Mouse (Mus musculus): ENCODE measurements around the gene Mrps11. TPM values are rescaled to one million over a fixed set of nuclear protein-coding genes. Genes with fewer than 3 reads are reported as not detected.
A peak's percentile ranks its signal among the peaks of the same experiment; 100 is the strongest.

The Mrps11 gene
- polyA plus RNA-seq, 1 experiment from 2014 or later: 27.2 TPM

DNA sequence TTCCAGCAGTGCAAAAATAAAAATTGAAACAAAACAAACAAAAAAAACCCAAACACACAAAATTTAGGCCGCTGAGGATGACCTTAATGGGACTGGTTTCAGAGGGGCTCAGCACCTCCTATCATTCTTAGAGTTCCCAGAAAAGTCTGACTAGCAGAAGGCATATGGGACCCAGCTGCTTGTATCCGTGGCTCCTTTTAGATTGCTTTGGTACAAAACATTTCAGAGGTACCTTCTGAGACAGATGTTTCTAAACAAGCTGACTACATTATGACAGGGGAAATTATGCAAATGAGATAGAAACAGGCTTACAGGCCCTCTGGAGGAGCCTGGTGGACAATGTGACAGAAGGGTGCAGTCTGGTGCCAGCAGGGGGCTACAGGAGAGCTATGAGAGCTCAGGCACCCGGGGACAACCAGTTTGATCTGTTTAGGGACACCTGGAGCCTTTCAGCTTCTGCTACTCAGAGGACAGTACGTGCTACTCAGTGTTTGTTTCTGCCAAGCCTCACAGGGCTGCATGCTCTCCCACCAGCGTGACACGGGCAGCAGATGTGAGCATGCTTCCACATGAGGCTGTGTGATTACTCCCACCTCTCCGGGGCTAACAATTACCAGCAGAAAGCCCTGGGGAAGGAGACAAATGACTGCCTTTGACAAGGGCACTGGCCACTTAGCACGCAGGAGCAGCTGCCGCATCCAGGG, 43.9 kb downstream of the Mrps11 start:
- H3K9ac ChIP-seq (replicated peaks): no peak overlapping the region
- no peak overlapping the region for H3K4me3 ChIP-seq (ENCODE audit: low read depth, low read length)
- TF ChIP-seq EP300 (IDR thresholded peaks at IDR 0.05; ENCODE audit: low read depth): no peak
- TF ChIP-seq CTCF (IDR thresholded peaks at IDR 0.05; ENCODE audit: low read depth): peak; percentile 33
- peaks cover 20% of the 10 kb centered on the region for H3K36me3 ChIP-seq (replicated peaks; ENCODE audit: insufficient read depth, low read length)
- no peaks in the 10 kb centered on the region for H3K4me1 ChIP-seq (ENCODE audit: insufficient read depth)
- no peak overlapping the region for H3K4me2 ChIP-seq (ENCODE audit: low read depth, low read length)
- H3K27me3 ChIP-seq (ENCODE audit: insufficient read depth, low read length): no peaks in the 10 kb centered on the region
- ATAC-seq (0 out of 2 replicates have a peak, but pooled peaks have one; percentile 24), DNase-seq (peak; percentile 24)
- H3K9me3 ChIP-seq (ENCODE audit: low read length): no peaks in the 10 kb centered on the region
- 0 out of 2 replicates have a peak overlapping the region, but pooled peaks have one; percentile 26 for H3K27ac ChIP-seq (ENCODE audit: low read depth)
- WGBS (ENCODE audit: insufficient replicate concordance): 74% methylated on average over 9 of the region's 9 CpGs

DNA sequence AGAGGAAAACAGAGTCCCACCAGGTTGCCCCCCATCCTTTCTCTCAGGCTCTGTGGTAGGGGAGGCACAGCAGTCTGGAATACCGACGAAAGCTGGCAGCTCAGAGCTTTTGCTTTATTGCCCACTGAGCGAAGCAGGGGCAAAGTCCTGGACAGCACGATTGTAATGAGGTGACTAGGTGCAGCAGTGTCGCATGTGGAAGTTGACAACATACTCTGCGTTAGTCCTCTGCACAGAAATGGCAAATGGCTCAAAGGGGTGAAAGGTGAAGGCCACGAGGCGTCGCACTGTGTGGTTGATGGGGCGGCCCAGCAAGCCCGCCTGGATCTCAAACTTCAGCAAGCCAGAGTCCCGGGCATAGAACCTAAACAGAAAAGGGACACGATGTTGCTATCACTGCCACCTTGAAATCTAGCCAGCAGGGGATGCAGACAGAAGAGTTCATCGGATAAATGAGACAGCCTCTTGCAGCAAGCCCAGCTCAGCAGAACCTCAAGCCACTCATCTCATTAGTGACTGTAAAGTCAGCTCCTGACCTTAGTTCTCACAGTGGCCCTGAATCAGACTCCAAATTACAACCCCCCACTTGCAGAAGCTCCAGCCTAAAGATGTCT, 44.9 kb downstream of the Mrps11 start:
- peak; percentile 53 for DNase-seq
- no peak overlapping the region for H3K9ac ChIP-seq (replicated peaks)
- H3K4me3 ChIP-seq (ENCODE audit: low read depth, low read length): no peak overlapping the region
- TF ChIP-seq EP300 (IDR thresholded peaks at IDR 0.05; ENCODE audit: low read depth): 0 out of 2 replicates have a peak, but pooled peaks have one; percentile 8
- no peak for TF ChIP-seq CTCF (IDR thresholded peaks at IDR 0.05; ENCODE audit: low read depth)
- H3K4me2 ChIP-seq (ENCODE audit: low read depth, low read length): no peak overlapping the region
- peak; percentile 97 for ATAC-seq
- no peaks in the 10 kb centered on the region for H3K4me1 ChIP-seq (ENCODE audit: insufficient read depth)
- WGBS (ENCODE audit: insufficient replicate concordance): 59% methylated on average over 14 of the region's 14 CpGs
- peaks cover 20% of the 10 kb centered on the region for H3K36me3 ChIP-seq (replicated peaks; ENCODE audit: insufficient read depth, low read length)
- no peaks in the 10 kb centered on the region for H3K27me3 ChIP-seq (ENCODE audit: insufficient read depth, low read length)
- H3K27ac ChIP-seq (ENCODE audit: low read depth): peak overlapping the region; percentile 64; the same call in 1 of the 2 replicates
- no peaks in the 10 kb centered on the region for H3K9me3 ChIP-seq (ENCODE audit: low read length)

GRCm38 (mm10) chr7:78835656-78836055, 52.7 kb downstream of the Mrps11 start:
- DNase-seq (no peak), ATAC-seq (peak; percentile 78)
- Histone ChIP-seq H3K9ac (replicated peaks) (no peak overlapping the region), H3K4me1 (ENCODE audit: insufficient read depth) (no peaks in the 10 kb centered on the region), H3K4me2 (ENCODE audit: low read depth, low read length) (peak overlapping the region; percentile 26; the same call in 1 of the 2 replicates), H3K27me3 (ENCODE audit: insufficient read depth, low read length) (no peaks in the 10 kb centered on the region), H3K4me3 (ENCODE audit: low read depth, low read length) (no peak overlapping the region), H3K36me3 (replicated peaks; ENCODE audit: insufficient read depth, low read length) (peaks cover 20% of the 10 kb centered on the region), H3K9me3 (ENCODE audit: low read length) (no peaks in the 10 kb centered on the region), H3K27ac (ENCODE audit: low read depth) (peak overlapping the region; percentile 31; the same call in 1 of the 2 replicates)
- no peak for TF ChIP-seq EP300 (IDR thresholded peaks at IDR 0.05; ENCODE audit: low read depth)
- TF ChIP-seq CTCF (IDR thresholded peaks at IDR 0.05; ENCODE audit: low read depth): no peak
- WGBS (ENCODE audit: insufficient replicate concordance): 76% methylated on average over 4 of the region's 4 CpGs

GRCm38 (mm10) chr7:78837250-78837649, 54.3 kb downstream of the Mrps11 start:
- ATAC-seq (no peak), DNase-seq (no peak)
- Histone ChIP-seq H3K27me3 (ENCODE audit: insufficient read depth, low read length) (no peaks in the 10 kb centered on the region), H3K4me3 (ENCODE audit: low read depth, low read length) (no peak overlapping the region), H3K36me3 (replicated peaks; ENCODE audit: insufficient read depth, low read length) (peaks cover 27% of the 10 kb centered on the region), H3K9me3 (ENCODE audit: low read length) (no peaks in the 10 kb centered on the region), H3K4me1 (ENCODE audit: insufficient read depth) (no peaks in the 10 kb centered on the region), H3K4me2 (ENCODE audit: low read depth, low read length) (no peak overlapping the region), H3K27ac (ENCODE audit: low read depth) (no peak overlapping the region), H3K9ac (replicated peaks) (no peak overlapping the region)
- TF ChIP-seq CTCF (IDR thresholded peaks at IDR 0.05; ENCODE audit: low read depth): no peak
- no peak for TF ChIP-seq EP300 (IDR thresholded peaks at IDR 0.05; ENCODE audit: low read depth)
- 63% methylated on average over 4 of the region's 4 CpGs for WGBS (ENCODE audit: insufficient replicate concordance)

GRCm38 (mm10) chr7:78841601-78842000, 58.7 kb downstream of the Mrps11 start:
- H3K36me3 ChIP-seq (replicated peaks; ENCODE audit: insufficient read depth, low read length): peaks cover 39% of the 10 kb centered on the region
- DNase-seq (no peak), ATAC-seq (no peak)
- H3K4me3 ChIP-seq (ENCODE audit: low read depth, low read length): no peak overlapping the region
- H3K27ac ChIP-seq (ENCODE audit: low read depth): no peak overlapping the region
- TF ChIP-seq CTCF (IDR thresholded peaks at IDR 0.05; ENCODE audit: low read depth) (no peak), EP300 (IDR thresholded peaks at IDR 0.05; ENCODE audit: low read depth) (no peak)
- 77% methylated on average over 5 of the region's 5 CpGs for WGBS (ENCODE audit: insufficient replicate concordance)
- H3K9me3 ChIP-seq (ENCODE audit: low read length): no peaks in the 10 kb centered on the region
- no peak overlapping the region for H3K4me2 ChIP-seq (ENCODE audit: low read depth, low read length)
- peaks cover 12% of the 10 kb centered on the region for H3K4me1 ChIP-seq (ENCODE audit: insufficient read depth)
- H3K27me3 ChIP-seq (ENCODE audit: insufficient read depth, low read length): no peaks in the 10 kb centered on the region
- no peak overlapping the region for H3K9ac ChIP-seq (replicated peaks)

Other genes with a start within 250 kb of the Mrps11 start
- gene Ntrk3, start 45.1 kb upstream of the Mrps11 start, polyA plus RNA-seq (2015; fragmentation: Nextera tagmentation; extraction: Ambion mirVana): 0.12 and 0.16 TPM in 2 replicates
- 36.8 and 39.7 TPM in 2 replicates for gene Mrpl46, start 412 bp downstream of the Mrps11 start, polyA plus RNA-seq (2015; fragmentation: Nextera tagmentation; extraction: Ambion mirVana)
- 7.9 and 8.1 TPM in 2 replicates for gene Det1, start 64.1 kb downstream of the Mrps11 start, polyA plus RNA-seq (2015; fragmentation: Nextera tagmentation; extraction: Ambion mirVana)
- 15.1 and 15.9 TPM in 2 replicates for gene Aen, start 112.7 kb downstream of the Mrps11 start, polyA plus RNA-seq (2015; fragmentation: Nextera tagmentation; extraction: Ambion mirVana)
- gene Isg20, start 130.3 kb downstream of the Mrps11 start, polyA plus RNA-seq (2015; fragmentation: Nextera tagmentation; extraction: Ambion mirVana): 108 and 111 TPM in 2 replicates